Mouse (Mus musculus) heart, embryonic 13.5 days (tissue): ENCODE results near the gene Krtap1-4. TPM values are rescaled to one million over a fixed set of nuclear protein-coding genes. Genes with fewer than 3 reads are reported as not detected.

Source experiments
- ATAC-seq: fragments of 200-750 bp; cut with Nextera tagmentation; 2 replicates; pipeline ENCODE4 v1.8.0; 2017; ENCODE audit warnings: moderate TSS enrichment; ENCODE audit not compliant: insufficient number of reproducible peaks, low FRiP score, low TSS enrichment; ENCODE audit errors: extremely low read depth
- H3K27ac ChIP-seq: fragments of 300-500 bp; sonication (generic); replicated peaks from 2 replicates; pipeline ENCODE4 v1.5.1; 2015; ENCODE audit warnings: moderate library complexity, mild to moderate bottlenecking, inconsistent platforms
- H3K27me3 ChIP-seq: fragments of 300-500 bp; sonication (generic); replicated peaks from 2 replicates; pipeline ENCODE4 v1.6.1; 2015; ENCODE audit warnings: mild to moderate bottlenecking, inconsistent platforms
- H3K36me3 ChIP-seq: fragments of 300-500 bp; sonication (generic); 2 replicates; pipeline ENCODE4 v1.6.1; 2015; ENCODE audit warnings: mild to moderate bottlenecking, inconsistent platforms
- H3K4me1 ChIP-seq: fragments of 300-500 bp; sonication (generic); 2 replicates; pipeline ENCODE4 v1.6.1; 2015; ENCODE audit warnings: inconsistent platforms
- H3K4me2 ChIP-seq: fragments of 300-500 bp; sonication (generic); 2 replicates; pipeline ENCODE4 v1.6.1; 2015; ENCODE audit warnings: inconsistent platforms, mild to moderate bottlenecking, moderate library complexity
- H3K4me3 ChIP-seq: fragments of 300-500 bp; sonication (generic); 2 replicates; pipeline ENCODE4 v1.5.1; 2015; ENCODE audit warnings: moderate library complexity, mild to moderate bottlenecking, inconsistent platforms
- H3K9ac ChIP-seq: fragments of 300-500 bp; sonication (generic); 2 replicates; pipeline ENCODE4 v1.6.1; 2015; ENCODE audit warnings: inconsistent platforms, mild to moderate bottlenecking, moderate library complexity
- H3K9me3 ChIP-seq: fragments of 300-500 bp; sonication (generic); 2 replicates; pipeline ENCODE4 v1.6.1; 2016; ENCODE audit warnings: inconsistent platforms
- WGBS: fragments of 180-500 bp; shearing (Covaris S2); methylation state at CpG from one replicate; pipeline ENCODE4 v1.1.7; 2015; ENCODE audit warnings: mixed read lengths; 5-methylcytosine and 5-hydroxymethylcytosine counted together
- polyA plus RNA-seq: library from polyadenylated mRNA; unstranded; fragments of >200 nt; fragmentation: Nextera tagmentation; extraction: Ambion mirVana; gene quantifications from 2 replicates; pipeline ENCODE4 v1.2.1, GENCODE M21; 2015

The Krtap1-4 gene
- polyA plus RNA-seq, 1 experiment from 2014 or later: not detected

DNA sequence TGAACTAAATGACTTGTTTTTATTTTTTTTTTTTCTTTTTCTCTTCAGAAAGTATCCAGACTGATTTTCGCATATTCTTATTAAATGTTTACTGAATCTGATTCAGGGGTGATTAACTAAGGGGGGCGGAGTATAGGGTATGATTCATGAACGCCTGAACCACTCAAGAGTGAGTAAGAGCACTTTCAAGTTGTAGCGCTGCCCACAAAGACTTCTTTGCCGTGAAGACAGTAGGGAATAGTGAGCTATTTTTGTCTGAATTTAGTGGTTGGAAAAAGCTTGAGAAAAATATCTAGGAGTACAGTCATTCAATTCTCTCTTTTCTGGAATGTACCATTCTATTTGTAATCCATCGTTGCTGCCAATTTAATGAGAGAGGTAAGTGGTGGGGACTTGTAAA is 1.9 kb downstream of the Krtap1-4 start:
- H3K27me3 ChIP-seq: no peaks in the 10 kb centered on the region

DNA sequence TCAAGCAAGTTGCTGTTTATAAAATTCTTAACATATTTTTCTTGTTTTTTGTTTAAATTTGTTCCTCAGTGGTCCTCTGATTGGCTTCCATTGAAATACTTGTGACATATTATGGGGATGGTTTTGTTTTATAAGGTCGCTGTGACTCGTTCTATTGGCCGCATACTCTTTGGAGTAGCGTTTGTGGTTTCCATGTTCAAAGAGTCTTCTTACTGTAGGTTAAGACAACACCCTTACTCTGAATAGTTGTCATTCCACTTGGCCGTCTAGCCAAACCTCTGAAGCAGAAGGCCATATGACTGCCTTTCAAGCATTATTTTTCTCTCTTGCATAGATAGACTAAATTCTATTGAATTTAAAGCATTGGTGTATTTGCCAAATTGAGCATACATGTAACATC is 2.4 kb downstream of the Krtap1-4 start:
- H3K9ac ChIP-seq: no peak overlapping the region

More for the DNA sequence above, 1.9 kb downstream of the Krtap1-4 start:
- Histone ChIP-seq H3K4me3 (no peak overlapping the region), H3K9ac (no peak overlapping the region), H3K36me3 (no peaks in the 10 kb centered on the region), H3K4me2 (no peak overlapping the region), H3K9me3 (no peaks in the 10 kb centered on the region), H3K4me1 (no peaks in the 10 kb centered on the region), H3K27ac (no peak overlapping the region)
- 69% methylated on average over 6 of the region's 6 CpGs for WGBS
- ATAC-seq: no peak

DNA sequence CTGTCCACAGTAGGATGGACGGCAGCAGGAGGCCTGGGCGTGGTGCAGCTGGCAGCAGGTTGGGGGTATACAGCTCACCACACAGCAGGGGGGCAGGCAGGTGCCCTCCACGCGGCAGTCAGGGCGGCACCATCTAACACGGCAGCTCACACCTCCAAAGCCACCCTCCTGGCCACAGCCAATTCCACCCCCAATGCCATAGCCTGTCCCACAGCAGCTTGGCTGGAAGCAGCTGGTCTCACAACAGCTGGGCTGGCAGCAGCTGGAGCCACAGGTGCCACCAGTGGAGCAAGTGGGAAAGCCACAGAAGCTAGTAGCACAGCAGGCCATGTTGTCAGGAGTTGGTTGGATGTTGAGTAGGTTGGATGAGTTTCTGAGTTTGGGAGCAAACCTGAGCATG is 2.8 kb downstream of the Krtap1-4 start, which contains the start of gene Krtap1-5:
Gene Krtap1-5 (minus strand): TSS at position 381 of the 400 bp plus-strand sequence.
- H3K4me1 ChIP-seq: no peaks in the 10 kb centered on the region
- no peak for ATAC-seq
- no peaks in the 10 kb centered on the region for H3K36me3 ChIP-seq
- no peaks in the 10 kb centered on the region for H3K27me3 ChIP-seq
- no peak within 1 kb of the TSS for H3K4me2 ChIP-seq
- no peak within 1 kb of the TSS for H3K9ac ChIP-seq
- H3K9me3 ChIP-seq: no peaks in the 10 kb centered on the region
- H3K27ac ChIP-seq: no peak within 1 kb of the TSS
- H3K4me3 ChIP-seq: no peak within 1 kb of the TSS
- WGBS: 86% methylated on average over 6 of the region's 6 CpGs

More for the DNA sequence above, 2.4 kb downstream of the Krtap1-4 start:
- Histone ChIP-seq H3K27ac (no peak overlapping the region), H3K4me1 (no peaks in the 10 kb centered on the region), H3K9me3 (no peaks in the 10 kb centered on the region), H3K4me3 (no peak overlapping the region), H3K27me3 (no peaks in the 10 kb centered on the region), H3K36me3 (no peaks in the 10 kb centered on the region), H3K4me2 (no peak overlapping the region)
- ATAC-seq: no peak
- 82% methylated on average over 5 of the region's 5 CpGs for WGBS

- Histone ChIP-seq H3K4me3 (peak overlapping the region; percentile 11; the same call in 1 of the 2 replicates), H3K27ac (no peak overlapping the region), H3K4me2 (peak overlapping the region; percentile 59), H3K27me3 (no peaks in the 10 kb centered on the region), H3K9ac (peak overlapping the region; percentile 47; the same call in 1 of the 2 replicates), H3K9me3 (no peaks in the 10 kb centered on the region), H3K4me1 (no peaks in the 10 kb centered on the region), H3K36me3 (no peaks in the 10 kb centered on the region)
- 0% methylated on average over 7 of the region's 7 CpGs for WGBS
- no peak for ATAC-seq
Measured at GRCm38 (mm10) chr11:99574106-99574505, 9.3 kb downstream of the Krtap1-4 start.

DNA sequence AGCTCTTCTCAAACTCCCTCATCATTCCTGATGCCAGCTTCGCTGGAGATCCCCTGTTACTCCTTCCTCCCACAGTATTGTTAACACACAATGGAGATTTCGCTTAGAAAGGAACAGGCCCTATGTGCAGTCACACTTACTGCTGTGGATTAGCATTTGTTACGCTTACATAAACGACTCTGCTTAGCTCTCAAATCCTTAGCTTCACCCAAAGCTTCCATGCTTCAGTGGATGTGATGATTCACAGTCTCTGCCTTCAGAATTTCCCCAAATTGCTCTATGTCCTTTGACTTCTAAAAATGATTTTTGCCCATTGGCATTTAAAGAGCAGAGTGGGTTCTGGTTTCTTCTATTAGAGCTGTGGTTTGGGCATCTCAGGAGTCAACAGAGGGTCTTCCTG is 10.3 kb downstream of the Krtap1-4 start:
- Histone ChIP-seq H3K9me3 (no peaks in the 10 kb centered on the region), H3K27me3 (no peaks in the 10 kb centered on the region), H3K36me3 (no peaks in the 10 kb centered on the region), H3K4me3 (no peak overlapping the region), H3K9ac (no peak overlapping the region), H3K27ac (no peak overlapping the region), H3K4me1 (no peaks in the 10 kb centered on the region), H3K4me2 (no peak overlapping the region)
- WGBS: 64% methylated on average over 4 of the region's 4 CpGs
- no peak for ATAC-seq

DNA sequence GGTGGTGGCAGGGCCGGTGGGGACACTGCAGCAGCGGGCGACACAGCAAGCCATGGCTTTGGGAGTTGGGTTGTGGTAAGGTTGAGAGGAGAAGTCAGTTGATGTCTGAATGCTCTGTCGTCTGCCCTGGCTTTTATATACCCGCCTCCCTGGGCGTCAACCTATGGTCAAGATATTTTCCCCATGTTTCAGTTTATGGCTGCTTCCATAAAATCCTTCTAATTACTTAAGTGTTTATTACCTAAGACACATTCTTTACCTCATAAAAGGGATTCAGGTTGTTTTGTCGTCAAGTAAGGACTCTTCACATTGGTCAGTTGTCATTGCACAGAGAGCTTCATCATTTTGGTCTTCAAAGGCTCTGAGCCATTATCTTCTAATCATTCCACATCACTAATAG is 16.9 kb downstream of the Krtap1-4 start, which contains the start of gene Krtap3-1:
Gene Krtap3-1 (minus strand): TSS at position 101 of the 400 bp plus-strand sequence.
- H3K36me3 ChIP-seq: no peaks in the 10 kb centered on the region
- H3K9ac ChIP-seq: no peak within 1 kb of the TSS
- no peak within 1 kb of the TSS for H3K4me3 ChIP-seq
- no peak for ATAC-seq
- 86% methylated on average over 7 of the region's 7 CpGs for WGBS
- no peaks in the 10 kb centered on the region for H3K27me3 ChIP-seq
- H3K4me2 ChIP-seq: no peak within 1 kb of the TSS
- H3K9me3 ChIP-seq: no peaks in the 10 kb centered on the region
- no peak within 1 kb of the TSS for H3K27ac ChIP-seq
- no peaks in the 10 kb centered on the region for H3K4me1 ChIP-seq

GRCm38 (mm10) chr11:99562580-99562979 is 20.9 kb downstream of the Krtap1-4 start:
- Histone ChIP-seq H3K4me3 (no peak overlapping the region), H3K9ac (no peak overlapping the region), H3K27me3 (no peaks in the 10 kb centered on the region), H3K9me3 (no peaks in the 10 kb centered on the region), H3K36me3 (no peaks in the 10 kb centered on the region), H3K4me1 (peaks cover 4% of the 10 kb centered on the region; the same call in 1 of the 2 replicates), H3K27ac (no peak overlapping the region), H3K4me2 (no peak overlapping the region)
- WGBS: 74% methylated on average over 6 of the region's 6 CpGs
- ATAC-seq: no peak

DNA sequence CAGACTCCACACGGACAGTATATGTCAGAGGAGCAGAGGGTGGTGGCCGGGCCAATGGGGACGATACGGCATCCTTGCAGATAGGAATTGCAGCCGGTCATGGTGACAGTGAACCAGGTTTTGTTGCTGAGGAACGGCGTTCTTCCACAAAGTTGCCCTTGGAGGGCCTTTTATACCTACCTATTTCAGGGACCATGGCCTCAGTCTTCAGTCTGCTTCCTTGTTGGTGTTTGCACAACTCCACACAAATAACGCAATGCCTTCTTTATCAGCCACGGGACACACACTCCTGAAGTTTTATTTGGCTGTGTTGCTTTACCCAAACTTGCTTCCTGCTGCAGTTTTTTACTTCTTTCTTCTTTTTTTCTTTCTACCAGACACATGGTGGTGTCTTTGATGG is 24.1 kb downstream of the Krtap1-4 start, which contains the start of gene Gm11939:
Gene Gm11939 (minus strand): TSS at position 101 of the 400 bp plus-strand sequence.
- Histone ChIP-seq H3K4me2 (no peak within 1 kb of the TSS), H3K27me3 (no peaks in the 10 kb centered on the region), H3K9ac (no peak within 1 kb of the TSS), H3K9me3 (no peaks in the 10 kb centered on the region), H3K27ac (no peak within 1 kb of the TSS), H3K4me1 (peaks cover 4% of the 10 kb centered on the region; the same call in 1 of the 2 replicates), H3K4me3 (no peak within 1 kb of the TSS), H3K36me3 (no peaks in the 10 kb centered on the region)
- 81% methylated on average over 9 of the region's 9 CpGs for WGBS
- no peak for ATAC-seq

DNA sequence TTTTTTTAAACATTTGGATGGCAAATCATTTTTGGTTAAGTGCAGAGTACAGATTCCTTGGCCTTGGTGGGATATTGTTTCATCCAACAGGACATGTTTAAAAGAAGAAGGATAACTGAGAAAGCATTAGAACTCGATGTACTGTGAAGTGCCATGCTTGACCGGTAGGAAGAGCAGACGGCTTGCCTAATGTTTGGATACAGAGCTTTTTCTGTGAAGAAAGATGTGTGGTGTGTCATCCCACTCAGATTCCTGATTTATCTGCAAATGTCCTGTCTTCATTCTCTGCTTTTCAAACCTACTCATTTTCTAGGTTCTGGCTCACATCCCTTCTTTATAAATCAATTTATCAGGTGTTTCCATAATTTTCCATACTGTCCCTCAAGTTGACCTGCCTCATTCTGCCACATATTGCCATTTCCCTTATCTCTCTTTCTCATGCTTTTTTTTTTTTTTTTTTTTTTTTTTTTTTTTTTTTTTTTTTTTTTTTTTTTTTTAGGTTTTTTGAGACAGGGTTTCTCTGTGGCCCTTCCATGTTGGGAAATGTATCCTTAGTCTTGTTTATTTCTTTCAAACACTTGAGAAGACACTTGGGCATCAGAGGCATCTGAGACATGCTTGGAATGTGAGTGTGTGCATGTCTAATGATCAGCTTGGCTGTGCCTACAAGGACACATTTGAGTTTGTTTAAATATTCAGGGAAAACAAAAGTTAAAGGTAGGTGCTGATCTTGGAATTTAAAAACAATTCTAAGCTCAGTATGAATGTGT is 25.3 kb downstream of the Krtap1-4 start:
- Histone ChIP-seq H3K4me1 (peaks cover 4% of the 10 kb centered on the region; the same call in 1 of the 2 replicates), H3K27ac (no peak overlapping the region), H3K4me3 (no peak overlapping the region), H3K9ac (no peak overlapping the region), H3K4me2 (no peak overlapping the region), H3K9me3 (no peaks in the 10 kb centered on the region), H3K36me3 (no peaks in the 10 kb centered on the region), H3K27me3 (no peaks in the 10 kb centered on the region)
- no peak for ATAC-seq
- 68% methylated on average over 3 of the region's 3 CpGs for WGBS

GRCm38 (mm10) chr11:99556753-99557152 is 26.7 kb downstream of the Krtap1-4 start, which contains the start of gene Krtap3-2:
Krtap3-2 (minus strand) TSS chr11:99556853.
- peaks cover 4% of the 10 kb centered on the region; the same call in 1 of the 2 replicates for H3K4me1 ChIP-seq
- H3K27ac ChIP-seq: no peak within 1 kb of the TSS
- 62% methylated on average over 2 of the region's 2 CpGs for WGBS
- H3K4me2 ChIP-seq: no peak within 1 kb of the TSS
- H3K9ac ChIP-seq: no peak within 1 kb of the TSS
- no peak for ATAC-seq
- no peaks in the 10 kb centered on the region for H3K36me3 ChIP-seq
- H3K27me3 ChIP-seq: no peaks in the 10 kb centered on the region
- no peak within 1 kb of the TSS for H3K4me3 ChIP-seq
- H3K9me3 ChIP-seq: no peaks in the 10 kb centered on the region

DNA sequence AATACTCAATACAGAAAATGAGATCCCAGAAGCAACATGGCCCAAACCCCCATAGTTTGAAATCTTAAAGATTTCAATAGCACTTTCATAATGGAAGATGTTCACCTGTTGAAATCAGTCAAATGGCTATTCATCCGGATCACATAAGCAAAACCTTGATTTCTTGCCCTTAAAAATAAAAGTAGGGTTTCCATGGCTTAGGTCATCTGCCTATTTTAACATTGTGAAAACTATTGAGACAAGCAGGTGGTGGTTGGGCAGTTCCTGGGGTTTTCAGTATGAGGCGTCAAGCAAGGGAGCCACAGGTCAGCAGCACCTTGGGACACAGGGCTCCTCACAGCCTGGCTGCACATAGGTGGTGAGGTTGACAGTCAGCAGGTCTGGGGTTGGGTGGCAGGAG is 27.3 kb downstream of the Krtap1-4 start:
- H3K36me3 ChIP-seq: no peaks in the 10 kb centered on the region
- H3K27me3 ChIP-seq: no peaks in the 10 kb centered on the region
- no peak overlapping the region for H3K4me2 ChIP-seq
- H3K9me3 ChIP-seq: no peaks in the 10 kb centered on the region
- H3K4me1 ChIP-seq: peaks cover 4% of the 10 kb centered on the region; the same call in 1 of the 2 replicates
- H3K27ac ChIP-seq: no peak overlapping the region
- ATAC-seq: no peak
- H3K4me3 ChIP-seq: no peak overlapping the region
- WGBS: 77% methylated on average over 2 of the region's 2 CpGs
- no peak overlapping the region for H3K9ac ChIP-seq
